1 mouse cellular context compared by ENCODE assay signal in genomic region chr3:146450371-146450841, GRCm38 (mm10).
TF ChIP-seq lines count a peak whose summit lies in the region.

No protein-coding gene starts in this region.

TF ChIP-seq in CH12.LX, 34 proteins besides CTCF, POLR2A, EP300 and RAD21:
- TF ChIP-seq ZNF384 (IDR thresholded peaks at IDR 0.05; ENCODE audit: low read depth, low read length) = no peak
- no peak for TF ChIP-seq RCOR1 (conservative IDR thresholded peaks at IDR 0.05; ENCODE audit: low read depth, low read length)
- peak; percentile 70 for TF ChIP-seq ELF1 (IDR thresholded peaks at IDR 0.05; ENCODE audit: low read depth, low read length)
- TF ChIP-seq MYC (IDR thresholded peaks at IDR 0.05; ENCODE audit: low read depth, low read length) = peak; percentile 44; the same call in 1 of the 2 replicates
- 0 out of 2 replicates have a peak, but pooled peaks have one; percentile 13 for TF ChIP-seq CHD2 (IDR thresholded peaks at IDR 0.05; ENCODE audit: low read length)
- TF ChIP-seq ZKSCAN1 (IDR thresholded peaks at IDR 0.05; ENCODE audit: borderline replicate concordance, low read depth, low read length) = no peak
- peak; percentile 73 for TF ChIP-seq MEF2A (IDR thresholded peaks at IDR 0.05; ENCODE audit: borderline replicate concordance, low read depth, low read length)
- TF ChIP-seq MAZ (IDR thresholded peaks at IDR 0.05; ENCODE audit: low read depth, low read length) = peak; percentile 56; the same call in 1 of the 2 replicates
- peak; percentile 65; the same call in 1 of the 2 replicates for TF ChIP-seq UBTF (IDR thresholded peaks at IDR 0.05; ENCODE audit: low read depth, low read length)
- no peak for TF ChIP-seq PAX5 (IDR thresholded peaks at IDR 0.05; ENCODE audit: low read length)
- no peak for TF ChIP-seq E2F4 (IDR thresholded peaks at IDR 0.05; ENCODE audit: insufficient replicate concordance, low read depth, low read length)
- TF ChIP-seq ZC3H11A (IDR thresholded peaks at IDR 0.05; ENCODE audit: low read depth, low read length) = no peak
- TF ChIP-seq NELFE (IDR thresholded peaks at IDR 0.05; ENCODE audit: low read depth, low read length) = peak; percentile 99
- no peak for TF ChIP-seq USF2 (conservative IDR thresholded peaks at IDR 0.05; ENCODE audit: low read depth, low read length)
- TF ChIP-seq NRF1 (IDR thresholded peaks at IDR 0.05; ENCODE audit: low read depth, low read length) = peak; percentile 37; the same call in 1 of the 2 replicates
- TF ChIP-seq SMC3 (IDR thresholded peaks at IDR 0.05; ENCODE audit: low read depth, low read length) = no peak
- no peak for TF ChIP-seq KAT2A (IDR thresholded peaks at IDR 0.05; ENCODE audit: insufficient replicate concordance, low read length)
- TF ChIP-seq ETS1 (conservative IDR thresholded peaks at IDR 0.05; ENCODE audit: low read depth, low read length) = no peak
- no peak for TF ChIP-seq JUN (IDR thresholded peaks at IDR 0.05; ENCODE audit: insufficient read depth, low read depth, low read length)
- peak; percentile 94 for TF ChIP-seq MXI1 (IDR thresholded peaks at IDR 0.05; ENCODE audit: low read depth, low read length)
- no peak for TF ChIP-seq USF1 (IDR thresholded peaks at IDR 0.05; ENCODE audit: low read depth, low read length)
- TF ChIP-seq IRF4 (IDR thresholded peaks at IDR 0.05; ENCODE audit: low read depth, low read length) = peak; percentile 50
- TF ChIP-seq MAX (IDR thresholded peaks at IDR 0.05; ENCODE audit: low read length) = peak; percentile 54; the same call in 1 of the 2 replicates
- no peak for TF ChIP-seq GABPA (IDR thresholded peaks at IDR 0.05; ENCODE audit: insufficient replicate concordance, low read depth, low read length)
- peak; percentile 23; the same call in 1 of the 2 replicates for TF ChIP-seq CHD1 (IDR thresholded peaks at IDR 0.05; ENCODE audit: low read depth, low read length)
- TF ChIP-seq SIN3A (IDR thresholded peaks at IDR 0.05; ENCODE audit: low read length) = peak; percentile 93
- TF ChIP-seq BHLHE40 (IDR thresholded peaks at IDR 0.05; ENCODE audit: low read depth, low read length) = peak; percentile 29
- peak; percentile 69 for TF ChIP-seq HCFC1 (IDR thresholded peaks at IDR 0.05; ENCODE audit: low read depth, low read length)
- peak; percentile 92 for TF ChIP-seq POLR2AphosphoS2 (IDR thresholded peaks at IDR 0.05; ENCODE audit: low read depth, low read length)
- peak; percentile 97 for TF ChIP-seq TCF12 (IDR thresholded peaks at IDR 0.05; ENCODE audit: low read depth, low read length)
- TF ChIP-seq MAFK (IDR thresholded peaks at IDR 0.05; ENCODE audit: insufficient replicate concordance, low read length) = no peak
- peak; percentile 72 for TF ChIP-seq TBP (conservative IDR thresholded peaks at IDR 0.05; ENCODE audit: low read depth, low read length)
- TF ChIP-seq ZMIZ1 (IDR thresholded peaks at IDR 0.05; ENCODE audit: low read depth, low read length) = peak; percentile 95; the same call in 1 of the 2 replicates
